Mouse (Mus musculus) bone marrow, adult 2 months (tissue): ENCODE data around the gene Slc41a2. TPM values are rescaled to one million over a fixed set of nuclear protein-coding genes. Genes with fewer than 3 reads are reported as not detected.

ENCODE experiments used
- H3K27ac ChIP-seq: fragments of 200-500 bp; 2 replicates; pipeline ENCODE4 v1.5.1; 2012; ENCODE audit warnings: low read depth, mild to moderate bottlenecking, control low read depth, inconsistent platforms, low read length; ENCODE audit not compliant: control insufficient read depth, poor library complexity, insufficient read depth
- H3K4me1 ChIP-seq: fragments of 200-500 bp; 2 replicates; pipeline ENCODE4 v1.6.1; 2011; ENCODE audit warnings: low read length; ENCODE audit not compliant: control insufficient read depth, insufficient read depth
- H3K4me3 ChIP-seq: fragments of 200-500 bp; replicated peaks from 2 replicates; pipeline ENCODE3; 2011; ENCODE audit warnings: mild to moderate bottlenecking, low read depth, low read length, control low read depth; ENCODE audit not compliant: control insufficient read depth
- CTCF ChIP-seq: fragments of 200-500 bp; IDR thresholded peaks from 2 replicates; pipeline ENCODE4 v1.5.1; 2011; ENCODE audit warnings: low read length, control low read depth; ENCODE audit not compliant: control insufficient read depth, insufficient read depth
- POLR2A ChIP-seq: fragments of 200-500 bp; IDR thresholded peaks from 2 replicates; pipeline ENCODE4 v1.6.1; 2011; ENCODE audit warnings: low read depth, mild to moderate bottlenecking, control low read depth, low read length, borderline replicate concordance; ENCODE audit not compliant: control insufficient read depth
- WGBS: fragments of 180-500 bp; shearing (Covaris S2); methylation state at CpG from one replicate; pipeline ENCODE4 v1.1.7; 2018; 5-methylcytosine and 5-hydroxymethylcytosine counted together
- polyA plus RNA-seq: library from polyadenylated mRNA; stranded (reverse); fragments of >200 nt; gene quantifications from 2 replicates; pipeline ENCODE4 v1.2.4, GENCODE M21; 2011; ENCODE audit warnings: low replicate concordance; ENCODE audit not compliant: missing spikeins, insufficient read depth, insufficient read length

Slc41a2 gene
- polyA plus RNA-seq, 1 experiment: 2.0 TPM

GRCm38 (mm10) chr10:83202906-83203702 lies 134.6 kb downstream of the Slc41a2 start:
- WGBS: 82% methylated on average over 14 of the region's 14 CpGs
- no peak overlapping the region for H3K27ac ChIP-seq
- no peaks in the 10 kb centered on the region for H3K4me1 ChIP-seq
- TF ChIP-seq CTCF (no peak), POLR2A (no peak)
- no peak overlapping the region for H3K4me3 ChIP-seq

GRCm38 (mm10) chr10:83201525-83201924 lies 136.2 kb downstream of the Slc41a2 start:
- 84% methylated on average over 7 of the region's 7 CpGs for WGBS
- Histone ChIP-seq H3K27ac (no peak overlapping the region), H3K4me3 (no peak overlapping the region), H3K4me1 (no peaks in the 10 kb centered on the region)
- TF ChIP-seq CTCF (no peak), POLR2A (no peak)

- WGBS: 82% methylated on average over 9 of the region's 9 CpGs
- no peaks in the 10 kb centered on the region for H3K4me1 ChIP-seq
- H3K4me3 ChIP-seq: no peak overlapping the region
- H3K27ac ChIP-seq: no peak overlapping the region
- no peak for TF ChIP-seq POLR2A
Observed at GRCm38 (mm10) chr10:83199290-83199689, 138.4 kb downstream of the Slc41a2 start.

- Histone ChIP-seq H3K4me1 (no peaks in the 10 kb centered on the region), H3K4me3 (no peak overlapping the region), H3K27ac (no peak overlapping the region)
- TF ChIP-seq CTCF: no peak
- no peak for TF ChIP-seq POLR2A
- 57% methylated on average over 5 of the region's 5 CpGs for WGBS
Observed at GRCm38 (mm10) chr10:83198692-83199091, 139.0 kb downstream of the Slc41a2 start.

- TF ChIP-seq CTCF (peak; percentile 90), POLR2A (no peak)
- no peak overlapping the region for H3K4me3 ChIP-seq
- 39% methylated on average over 11 of the region's 11 CpGs for WGBS
- H3K27ac ChIP-seq: no peak overlapping the region
- H3K4me1 ChIP-seq: no peaks in the 10 kb centered on the region
Observed at GRCm38 (mm10) chr10:83197690-83198336, 139.9 kb downstream of the Slc41a2 start.

GRCm38 (mm10) chr10:83191982-83192381 lies 145.7 kb downstream of the Slc41a2 start:
- 83% methylated on average over 6 of the region's 6 CpGs for WGBS
- Histone ChIP-seq H3K4me3 (no peak overlapping the region), H3K4me1 (no peaks in the 10 kb centered on the region), H3K27ac (no peak overlapping the region)
- TF ChIP-seq CTCF: no peak
- no peak for TF ChIP-seq POLR2A

GRCm38 (mm10) chr10:83191476-83191875 lies 146.2 kb downstream of the Slc41a2 start:
- H3K4me1 ChIP-seq: no peaks in the 10 kb centered on the region
- no peak overlapping the region for H3K27ac ChIP-seq
- H3K4me3 ChIP-seq: no peak overlapping the region
- 94% methylated on average over 17 of the region's 17 CpGs for WGBS
- TF ChIP-seq CTCF (no peak), POLR2A (no peak)

- peaks cover 2% of the 10 kb centered on the region for H3K4me1 ChIP-seq
- WGBS: 86% methylated on average over 5 of the region's 5 CpGs
- TF ChIP-seq POLR2A (no peak), CTCF (no peak)
- H3K27ac ChIP-seq: no peak overlapping the region
- no peak overlapping the region for H3K4me3 ChIP-seq
Observed at GRCm38 (mm10) chr10:83189071-83189470, 148.6 kb downstream of the Slc41a2 start.
